Mouse (Mus musculus): Measurements from ENCODE around the gene Sec61a1.

DNA sequence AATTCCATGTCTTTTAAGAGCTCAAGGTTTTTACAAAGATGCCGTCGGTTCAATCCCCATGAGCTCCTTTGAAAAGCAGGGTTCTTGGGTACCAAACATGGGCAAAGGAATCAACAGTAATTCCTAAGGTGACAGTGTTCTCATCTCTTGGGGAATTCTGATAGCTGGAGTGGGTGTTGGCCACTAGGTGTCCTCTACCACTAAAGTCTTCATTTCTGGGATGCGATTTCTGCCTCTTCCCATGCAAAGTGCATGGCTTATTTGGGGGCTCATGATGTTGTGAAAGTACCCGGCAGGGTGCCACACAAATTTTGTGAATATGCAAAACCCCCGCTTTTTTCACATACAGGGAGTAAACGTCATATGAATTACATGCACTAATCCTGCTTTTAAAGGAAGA, 46.3 kb upstream of the Sec61a1 start:
- TF ChIP-seq CTCF (IDR thresholded peaks at IDR 0.05), result peak; percentile 63
- TF ChIP-seq EP300 (IDR thresholded peaks at IDR 0.05), result no peak

Data from lung, postnatal 0 days (tissue).